Mouse (Mus musculus) heart, embryonic 15.5 days (tissue): ENCODE results near the gene Dnah2. TPM values are rescaled to one million over a fixed set of nuclear protein-coding genes. Genes with fewer than 3 reads are reported as not detected.
A peak's percentile ranks its signal among the peaks of the same experiment; 100 is the strongest.

ENCODE experiments used
- ATAC-seq: fragments of 200-750 bp; cut with Nextera tagmentation; replicated peaks from 2 replicates; pipeline ENCODE4 v1.8.0; 2017; ENCODE audit warnings: low read depth, moderate TSS enrichment; ENCODE audit not compliant: insufficient number of reproducible peaks, insufficient read depth, low FRiP score
- H3K27ac ChIP-seq: fragments of 300-500 bp; sonication (generic); 2 replicates; pipeline ENCODE4 v1.5.1; 2015; ENCODE audit warnings: mild to moderate bottlenecking, inconsistent platforms
- H3K27me3 ChIP-seq: fragments of 300-500 bp; sonication (generic); 2 replicates; pipeline ENCODE4 v1.6.1; 2015; ENCODE audit warnings: inconsistent platforms
- H3K36me3 ChIP-seq: fragments of 300-500 bp; sonication (generic); 2 replicates; pipeline ENCODE4 v1.6.1; 2015; ENCODE audit warnings: mild to moderate bottlenecking, inconsistent platforms
- H3K4me1 ChIP-seq: fragments of 300-500 bp; sonication (generic); replicated peaks from 2 replicates; pipeline ENCODE4 v1.6.1; 2015; ENCODE audit warnings: inconsistent platforms
- H3K4me2 ChIP-seq: fragments of 300-500 bp; sonication (generic); 2 replicates; pipeline ENCODE4 v1.6.1; 2015; ENCODE audit warnings: inconsistent platforms, mild to moderate bottlenecking, moderate library complexity
- H3K4me3 ChIP-seq: fragments of 300-500 bp; sonication (generic); 2 replicates; pipeline ENCODE4 v1.5.1; 2015; ENCODE audit warnings: mild to moderate bottlenecking, inconsistent platforms
- H3K9ac ChIP-seq: fragments of 300-500 bp; sonication (generic); 2 replicates; pipeline ENCODE4 v1.6.1; 2015; ENCODE audit warnings: mild to moderate bottlenecking, inconsistent platforms
- H3K9me3 ChIP-seq: fragments of 300-500 bp; sonication (generic); replicated peaks from 2 replicates; pipeline ENCODE4 v1.6.1; 2016; ENCODE audit warnings: inconsistent platforms
- WGBS: fragments of 180-500 bp; shearing (Covaris S2); methylation state at CpG from one replicate; pipeline ENCODE4 v1.1.7; 2015; ENCODE audit warnings: mixed read lengths; 5-methylcytosine and 5-hydroxymethylcytosine counted together
- polyA plus RNA-seq: library from polyadenylated mRNA; unstranded; fragments of >200 nt; fragmentation: Nextera tagmentation; extraction: Ambion mirVana; gene quantifications from 2 replicates; pipeline ENCODE4 v1.2.1, GENCODE M21; 2015

Gene Dnah2
- polyA plus RNA-seq, 1 experiment from 2014 or later, result 0.21 TPM

DNA sequence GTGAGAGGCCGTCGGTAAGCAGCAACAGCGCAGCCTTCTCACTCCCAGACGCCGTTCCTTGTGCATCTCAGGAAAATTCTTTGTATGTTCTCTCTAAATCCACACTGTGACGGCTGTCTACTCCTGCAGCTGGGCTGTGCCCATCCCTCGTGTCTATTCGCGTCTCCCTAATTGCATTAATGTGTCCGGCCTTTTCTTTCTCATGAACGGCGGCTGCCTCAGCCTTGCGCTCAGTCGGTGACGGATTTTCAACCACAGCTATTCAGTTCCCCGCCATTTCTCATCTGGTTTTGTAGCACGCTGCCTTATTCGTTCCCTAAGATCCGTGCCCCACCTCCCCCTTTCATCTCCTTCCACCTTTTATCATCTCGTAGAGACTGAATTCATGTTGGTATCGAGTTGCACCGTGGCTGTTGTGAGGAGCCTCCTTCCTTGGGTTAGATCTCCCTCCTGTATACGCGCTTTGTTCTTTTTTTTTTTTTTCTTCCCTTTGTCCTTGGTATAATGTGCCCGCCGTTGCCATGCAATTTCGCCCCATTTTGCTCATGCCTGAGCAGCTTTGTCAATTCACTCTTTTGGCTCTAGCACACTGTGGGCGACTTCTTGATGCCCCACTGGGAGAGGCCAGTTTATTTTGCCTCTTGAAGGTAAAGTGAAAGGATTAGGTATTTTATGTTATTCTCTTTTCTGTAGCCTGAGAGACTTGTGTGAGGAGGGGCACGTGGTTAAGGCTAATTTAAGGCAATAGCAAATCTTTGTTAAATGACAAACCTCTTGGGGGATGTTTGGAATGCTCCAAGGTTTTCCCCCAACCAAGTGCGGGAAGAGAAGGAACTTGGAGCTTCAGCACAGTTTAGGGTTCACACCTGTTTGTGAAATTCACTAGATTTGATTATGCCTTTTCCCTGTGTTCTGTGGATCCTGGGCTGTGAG, 21.5 kb downstream of the Dnah2 start:
- Histone ChIP-seq H3K9ac (peak overlapping the region; percentile 34; the same call in 1 of the 2 replicates), H3K36me3 (no peaks in the 10 kb centered on the region), H3K4me3 (peak overlapping the region; percentile 38), H3K4me1 (peaks cover 5% of the 10 kb centered on the region; the same call in 1 of the 2 replicates), H3K27me3 (peaks cover 4% of the 10 kb centered on the region; the same call in 1 of the 2 replicates), H3K9me3 (no peaks in the 10 kb centered on the region), H3K27ac (peak overlapping the region; percentile 13; the same call in 1 of the 2 replicates), H3K4me2 (peak overlapping the region; percentile 68)
- no peak for ATAC-seq
- WGBS, result 17% methylated on average over 30 of the region's 30 CpGs

DNA sequence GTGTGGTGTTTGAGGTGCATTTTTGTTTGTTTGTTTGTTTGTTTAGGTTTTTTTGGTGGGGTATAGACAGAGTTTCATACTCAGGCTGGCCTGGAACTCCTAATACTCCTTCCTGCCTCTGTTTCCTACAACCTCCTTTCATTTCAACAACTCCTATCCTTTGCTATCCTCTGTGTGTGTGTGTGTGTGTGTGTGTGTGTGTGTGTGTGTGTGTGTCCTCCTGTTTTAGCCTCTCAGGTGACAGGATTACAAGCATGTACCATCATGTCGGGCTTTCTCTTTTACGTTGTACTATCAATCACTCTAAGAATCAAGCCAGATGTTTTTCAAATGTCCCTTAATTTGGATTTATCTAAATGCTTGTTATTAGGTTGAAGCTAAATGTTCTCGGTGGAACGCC, 22.3 kb downstream of the Dnah2 start:
- Histone ChIP-seq H3K36me3 (no peaks in the 10 kb centered on the region), H3K4me1 (peaks cover 5% of the 10 kb centered on the region; the same call in 1 of the 2 replicates), H3K4me2 (peak overlapping the region; percentile 68; the same call in 1 of the 2 replicates), H3K9me3 (no peaks in the 10 kb centered on the region), H3K27me3 (peaks cover 4% of the 10 kb centered on the region; the same call in 1 of the 2 replicates), H3K9ac (no peak overlapping the region), H3K4me3 (peak overlapping the region; percentile 38), H3K27ac (no peak overlapping the region)
- no peak for ATAC-seq
- WGBS, result 56% methylated on average over 4 of the region's 4 CpGs

DNA sequence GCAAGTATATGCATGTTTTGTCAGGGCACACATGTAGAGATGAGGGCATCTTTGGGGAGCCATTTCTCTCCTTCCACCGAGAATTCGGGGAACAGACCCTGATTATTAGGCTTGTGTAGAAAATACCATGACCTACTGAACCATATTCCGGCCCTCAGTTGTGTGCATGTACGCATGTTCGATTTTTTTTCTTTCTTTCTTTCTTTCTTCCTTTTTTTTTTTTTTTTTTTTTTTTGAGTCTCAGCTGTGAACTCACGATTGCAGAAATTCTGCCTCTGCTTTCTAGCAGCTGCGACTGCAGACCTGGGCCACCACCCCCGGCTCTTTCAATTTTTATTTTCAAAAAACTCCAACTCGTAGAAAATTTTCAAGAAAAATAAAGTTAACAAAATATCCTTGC, 23.2 kb downstream of the Dnah2 start:
- no peak for ATAC-seq
- Histone ChIP-seq H3K4me2 (no peak overlapping the region), H3K4me1 (peaks cover 9% of the 10 kb centered on the region; the same call in 1 of the 2 replicates), H3K9me3 (no peaks in the 10 kb centered on the region), H3K36me3 (no peaks in the 10 kb centered on the region), H3K27ac (no peak overlapping the region), H3K9ac (no peak overlapping the region), H3K27me3 (peaks cover 4% of the 10 kb centered on the region; the same call in 1 of the 2 replicates), H3K4me3 (no peak overlapping the region)
- WGBS, result 88% methylated on average over 9 of the region's 9 CpGs

DNA sequence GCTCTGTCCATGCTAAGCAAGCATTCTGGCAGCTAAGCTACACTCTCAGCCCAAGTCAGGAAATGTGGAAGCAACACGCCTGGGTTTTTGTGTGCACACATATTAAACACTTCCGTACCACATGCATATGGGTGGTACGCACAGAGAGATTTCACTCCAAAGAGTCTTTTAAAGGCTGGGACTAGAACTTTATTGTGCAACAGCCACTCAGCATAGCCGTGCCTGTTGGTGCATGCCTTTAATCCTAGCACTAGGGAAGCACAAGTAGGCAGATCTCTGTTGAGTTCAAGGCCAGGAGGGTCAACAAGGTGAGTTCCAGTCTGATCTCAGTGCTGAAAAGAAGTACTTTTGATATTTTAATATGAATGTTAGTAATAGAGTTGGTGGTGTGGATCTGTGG, 25.3 kb downstream of the Dnah2 start:
- ATAC-seq, result no peak
- peaks cover 18% of the 10 kb centered on the region for H3K4me1 ChIP-seq
- no peak overlapping the region for H3K4me2 ChIP-seq
- H3K27me3 ChIP-seq, result peaks cover 4% of the 10 kb centered on the region; the same call in 1 of the 2 replicates
- no peak overlapping the region for H3K27ac ChIP-seq
- H3K9me3 ChIP-seq, result no peaks in the 10 kb centered on the region
- H3K36me3 ChIP-seq, result no peaks in the 10 kb centered on the region
- no peak overlapping the region for H3K9ac ChIP-seq
- 84% methylated on average over 4 of the region's 4 CpGs for WGBS
- no peak overlapping the region for H3K4me3 ChIP-seq

DNA sequence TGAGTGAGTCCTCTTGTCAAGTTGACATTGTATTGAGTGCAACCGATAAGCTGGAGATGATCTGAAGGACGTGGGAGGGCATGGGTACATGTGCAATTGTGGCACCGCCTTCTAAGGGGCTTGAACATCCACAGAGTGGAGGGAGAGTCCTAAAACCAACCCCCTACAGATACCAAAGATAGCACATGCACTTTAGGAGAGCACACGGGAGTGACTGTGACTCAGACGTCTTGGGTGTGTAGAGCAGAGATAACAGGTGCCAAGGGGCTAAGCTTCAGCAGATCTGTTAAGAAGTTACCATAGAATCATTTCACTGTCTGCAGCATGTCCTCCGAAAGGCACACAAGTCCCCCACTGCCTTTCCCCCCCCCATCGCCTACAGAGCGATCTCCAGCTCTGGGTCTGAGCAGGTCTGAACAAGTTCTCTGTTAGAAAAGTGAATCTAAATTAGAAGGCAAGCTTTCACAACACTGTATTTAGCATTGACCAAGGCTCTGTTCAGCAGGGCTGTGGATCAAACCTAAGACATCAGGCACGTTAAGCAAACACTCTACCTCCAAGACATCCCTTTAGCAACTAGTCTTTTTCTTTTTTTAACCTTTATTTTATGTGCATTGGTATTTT, 27.3 kb downstream of the Dnah2 start:
- peaks cover 13% of the 10 kb centered on the region for H3K4me1 ChIP-seq
- no peak overlapping the region for H3K4me3 ChIP-seq
- no peak for ATAC-seq
- H3K27me3 ChIP-seq, result peaks cover 4% of the 10 kb centered on the region; the same call in 1 of the 2 replicates
- H3K9me3 ChIP-seq, result no peaks in the 10 kb centered on the region
- H3K4me2 ChIP-seq, result no peak overlapping the region
- no peak overlapping the region for H3K27ac ChIP-seq
- no peaks in the 10 kb centered on the region for H3K36me3 ChIP-seq
- WGBS, result 66% methylated on average over 9 of the region's 9 CpGs
- H3K9ac ChIP-seq, result no peak overlapping the region

DNA sequence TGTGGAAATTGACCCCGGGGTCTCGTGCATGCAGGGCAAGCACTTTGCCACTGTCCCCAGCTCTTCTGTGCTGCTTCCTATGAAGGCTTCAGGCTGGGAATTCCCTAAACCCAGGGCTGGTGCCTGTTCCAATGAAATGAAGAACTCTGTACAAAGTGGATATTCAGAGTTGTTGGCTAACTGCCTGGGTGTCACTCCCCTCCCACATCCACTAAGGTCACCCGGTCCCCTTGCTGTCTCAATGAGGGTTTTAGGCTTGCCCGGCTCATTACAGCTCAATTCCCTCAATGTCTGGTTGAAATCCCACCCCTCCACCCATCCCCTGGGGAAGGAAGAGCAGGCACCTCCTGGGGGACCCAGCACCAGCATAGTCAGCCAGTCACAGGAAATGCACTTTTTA, 28.9 kb downstream of the Dnah2 start:
- ATAC-seq, result no peak
- 61% methylated on average over 4 of the region's 4 CpGs for WGBS

DNA sequence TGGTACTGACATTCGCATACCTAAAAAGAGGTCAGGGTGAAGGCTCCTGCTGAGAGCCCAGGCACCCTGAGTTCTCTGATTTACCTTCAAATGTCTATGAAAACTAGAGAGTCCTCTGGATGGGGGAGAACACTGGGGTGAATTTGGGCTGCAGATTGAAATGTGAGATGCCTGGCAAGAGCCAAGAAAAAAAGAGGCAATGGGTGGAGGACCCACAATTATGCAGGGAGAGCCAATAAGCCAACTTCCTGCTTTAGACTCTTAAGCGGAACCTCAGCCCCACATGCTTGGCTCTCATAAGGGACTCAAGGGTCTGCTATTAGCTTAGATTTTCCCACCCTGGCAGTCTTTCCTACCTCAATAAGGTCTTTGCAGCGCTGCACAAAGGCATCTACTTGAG, 32.2 kb downstream of the Dnah2 start:
- H3K27ac ChIP-seq, result no peak overlapping the region
- WGBS, result 55% methylated on average over 3 of the region's 3 CpGs
- no peak overlapping the region for H3K9ac ChIP-seq
- no peak overlapping the region for H3K4me2 ChIP-seq
- no peaks in the 10 kb centered on the region for H3K9me3 ChIP-seq
- no peak for ATAC-seq
- peaks cover 18% of the 10 kb centered on the region for H3K27me3 ChIP-seq
- H3K4me3 ChIP-seq, result no peak overlapping the region
- H3K36me3 ChIP-seq, result no peaks in the 10 kb centered on the region
- H3K4me1 ChIP-seq, result peaks cover 15% of the 10 kb centered on the region

More for the DNA sequence above, 28.9 kb downstream of the Dnah2 start:
- H3K4me2 ChIP-seq, result no peak overlapping the region
- no peak overlapping the region for H3K27ac ChIP-seq
- no peak overlapping the region for H3K4me3 ChIP-seq
- peaks cover 13% of the 10 kb centered on the region for H3K4me1 ChIP-seq
- H3K9ac ChIP-seq, result no peak overlapping the region
- H3K27me3 ChIP-seq, result peaks cover 14% of the 10 kb centered on the region
- no peaks in the 10 kb centered on the region for H3K9me3 ChIP-seq
- H3K36me3 ChIP-seq, result no peaks in the 10 kb centered on the region

DNA sequence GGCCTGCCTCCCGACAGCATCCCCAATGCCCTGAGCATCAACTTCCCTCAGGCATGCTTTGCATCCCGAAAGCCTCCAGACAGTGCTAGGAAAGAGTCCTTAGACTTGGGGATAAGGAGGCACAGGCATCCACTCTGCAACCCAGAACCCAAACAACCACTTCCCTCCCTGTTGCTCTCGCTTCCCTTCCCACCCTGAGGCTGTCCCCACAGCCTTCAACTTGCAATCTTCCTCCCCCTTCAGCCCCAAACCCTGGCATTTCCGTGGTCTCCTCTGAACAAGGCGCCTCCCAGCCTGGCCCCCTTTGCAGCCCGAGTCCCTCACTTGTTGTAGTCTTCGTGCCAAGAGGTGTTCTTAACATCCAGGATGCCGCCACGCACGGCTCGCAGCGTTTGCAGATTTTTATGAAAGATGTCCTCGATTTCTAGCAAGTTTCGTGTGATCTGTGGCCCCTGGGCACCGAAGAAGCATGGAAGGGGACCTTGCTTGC, 32.7 kb downstream of the Dnah2 start:
- Histone ChIP-seq H3K9me3 (no peaks in the 10 kb centered on the region), H3K27ac (no peak overlapping the region), H3K4me2 (no peak overlapping the region), H3K27me3 (peaks cover 18% of the 10 kb centered on the region), H3K4me1 (peaks cover 19% of the 10 kb centered on the region), H3K9ac (no peak overlapping the region), H3K36me3 (no peaks in the 10 kb centered on the region), H3K4me3 (no peak overlapping the region)
- no peak for ATAC-seq
- WGBS, result 57% methylated on average over 15 of the region's 15 CpGs

DNA sequence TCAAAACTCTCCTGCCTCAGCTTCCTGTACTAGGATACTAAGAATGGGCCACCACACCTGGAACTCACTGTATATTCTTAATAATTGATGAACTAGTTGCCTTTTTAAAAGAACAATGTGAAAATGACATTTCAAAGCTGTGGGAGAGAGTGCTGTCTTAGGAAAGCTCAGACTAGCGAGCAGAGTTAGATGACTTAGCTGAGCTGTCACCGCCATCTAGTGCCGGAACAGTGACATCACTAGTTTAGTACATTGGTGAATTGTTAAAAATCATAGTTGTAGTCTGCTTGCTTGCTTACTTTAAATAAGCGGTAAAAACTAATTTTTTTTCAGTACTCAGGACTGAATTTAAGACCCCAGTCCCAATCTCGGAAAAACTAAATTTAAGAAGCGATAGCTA, 35.1 kb downstream of the Dnah2 start:
- no peak overlapping the region for H3K9ac ChIP-seq
- no peak overlapping the region for H3K4me2 ChIP-seq
- peaks cover 12% of the 10 kb centered on the region for H3K4me1 ChIP-seq
- no peak overlapping the region for H3K27ac ChIP-seq
- no peaks in the 10 kb centered on the region for H3K36me3 ChIP-seq
- WGBS, result 7% methylated on average over 6 of the region's 6 CpGs
- no peaks in the 10 kb centered on the region for H3K9me3 ChIP-seq
- peaks cover 18% of the 10 kb centered on the region for H3K27me3 ChIP-seq
- ATAC-seq, result no peak
- H3K4me3 ChIP-seq, result no peak overlapping the region

DNA sequence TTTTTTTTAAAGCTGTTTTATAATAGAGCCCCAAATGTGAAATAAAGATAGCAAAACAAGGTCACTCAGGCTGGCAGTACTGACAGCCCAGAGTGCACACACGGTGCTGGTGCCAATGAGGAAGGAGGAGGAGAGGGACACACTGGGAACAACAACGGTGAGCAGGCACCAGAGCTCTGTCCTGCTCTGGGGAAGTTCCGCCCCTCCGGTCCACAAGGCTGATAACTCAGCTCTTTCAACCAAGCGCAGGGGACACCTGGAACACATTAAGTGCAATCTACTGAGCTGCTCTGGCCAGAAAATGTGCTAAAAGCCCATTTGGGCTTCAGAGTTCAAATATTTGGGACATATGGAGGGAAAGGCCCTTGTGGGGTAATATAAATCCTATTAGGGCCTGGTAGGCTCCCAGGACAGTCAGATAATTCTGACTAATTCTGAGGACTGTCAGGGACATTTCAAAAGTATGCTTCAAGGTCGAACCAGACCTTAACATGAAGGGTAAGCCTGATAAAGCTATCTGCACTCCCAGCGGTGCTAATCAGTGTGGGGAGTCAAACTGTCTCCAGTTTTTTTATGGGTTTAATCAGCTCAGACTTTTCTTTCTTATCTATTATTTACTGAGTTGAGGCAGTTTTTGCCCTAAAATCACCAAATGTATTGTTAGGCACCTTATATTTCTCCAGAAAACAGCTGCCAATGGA, 38.0 kb downstream of the Dnah2 start:
- WGBS, result 11% methylated on average over 7 of the region's 7 CpGs
- H3K4me1 ChIP-seq, result peaks cover 12% of the 10 kb centered on the region
- no peak overlapping the region for H3K9ac ChIP-seq
- no peaks in the 10 kb centered on the region for H3K36me3 ChIP-seq
- peak overlapping the region; percentile 80 for H3K27ac ChIP-seq
- no peak overlapping the region for H3K4me2 ChIP-seq
- no peaks in the 10 kb centered on the region for H3K9me3 ChIP-seq
- H3K27me3 ChIP-seq, result peaks cover 11% of the 10 kb centered on the region
- no peak overlapping the region for H3K4me3 ChIP-seq
- ATAC-seq, result 0 out of 2 replicates have a peak, but pooled peaks have one; percentile 43

DNA sequence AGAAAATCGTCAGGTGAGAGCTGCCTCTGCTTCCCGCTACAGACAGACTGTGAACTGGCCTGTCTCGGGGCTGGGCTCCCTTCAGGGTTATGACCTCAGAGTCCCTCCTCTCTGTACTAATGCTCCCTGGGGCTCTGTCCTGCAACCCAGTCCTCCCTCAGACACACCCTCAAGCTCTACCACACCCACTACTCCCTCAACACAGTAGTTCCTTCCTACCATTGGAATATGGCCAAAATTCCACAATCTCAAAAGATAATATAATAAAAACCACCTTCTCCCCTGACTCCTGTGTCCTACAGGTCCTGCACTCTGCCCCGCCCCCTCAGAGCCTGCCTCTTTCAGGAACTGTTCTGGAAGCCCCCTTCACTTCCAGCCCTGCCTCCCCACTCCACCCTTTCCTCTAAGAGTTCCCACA, 45.0 kb downstream of the Dnah2 start:
- no peaks in the 10 kb centered on the region for H3K36me3 ChIP-seq
- peak; percentile 77 for ATAC-seq
- WGBS, result 45% methylated on average over 4 of the region's 4 CpGs

More for the DNA sequence above, 45.0 kb downstream of the Dnah2 start:
- Histone ChIP-seq H3K9ac (no peak overlapping the region), H3K4me3 (no peak overlapping the region), H3K9me3 (no peaks in the 10 kb centered on the region), H3K4me1 (peaks cover 20% of the 10 kb centered on the region), H3K27me3 (no peaks in the 10 kb centered on the region), H3K4me2 (no peak overlapping the region), H3K27ac (no peak overlapping the region)
